Mouse (Mus musculus): ENCODE data around the gene Rab31. TPM values are rescaled to one million over a fixed set of nuclear protein-coding genes. Genes with fewer than 3 reads are reported as not detected.

The Rab31 gene
- polyA plus RNA-seq, 1 experiment from 2014 or later, result 64.8 TPM

DNA sequence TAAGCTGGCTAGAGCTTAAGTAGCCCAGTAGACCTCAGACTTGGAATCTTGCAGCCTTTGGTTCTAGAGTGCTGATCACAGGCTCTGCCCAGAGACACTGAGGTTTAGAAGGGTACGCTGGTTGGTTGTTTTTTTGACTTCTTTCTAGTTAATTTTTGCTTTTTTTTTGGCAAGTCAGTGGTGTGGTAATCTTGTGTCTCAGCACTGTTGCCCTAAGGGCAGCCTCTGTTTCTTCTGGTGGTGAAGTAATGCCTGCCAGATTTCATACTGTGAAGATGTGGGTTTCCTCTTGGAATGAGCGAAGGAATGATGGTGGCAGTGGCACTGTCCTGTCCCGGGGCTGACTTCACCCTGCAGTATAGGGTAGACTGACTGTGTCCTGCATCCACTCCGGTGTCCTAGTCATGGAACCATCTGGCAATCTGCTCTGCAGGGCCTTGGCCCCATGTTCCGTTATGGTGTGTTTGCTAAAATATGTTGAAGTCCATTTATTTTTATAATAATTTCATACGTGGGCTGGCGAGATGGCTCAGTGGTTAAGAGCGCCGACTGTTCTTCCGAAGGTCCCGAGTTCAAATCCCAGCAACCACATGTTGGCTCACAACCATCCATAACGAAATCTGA, 20.9 kb upstream of the Rab31 start:
- H3K36me3 ChIP-seq, result no peaks in the 10 kb centered on the region; the same call in 1 of the 2 replicates
- H3K27me3 ChIP-seq, result no peaks in the 10 kb centered on the region
- no peak overlapping the region for H3K4me3 ChIP-seq
- no peak overlapping the region for H3K9ac ChIP-seq (replicated peaks)
- 96% methylated on average over 12 of the region's 12 CpGs for WGBS
- no peak overlapping the region for H3K27ac ChIP-seq (replicated peaks)
- H3K9me3 ChIP-seq, result no peaks in the 10 kb centered on the region
- H3K4me2 ChIP-seq (replicated peaks), result no peak overlapping the region
- H3K4me1 ChIP-seq, result peaks cover 3% of the 10 kb centered on the region; the same call in 1 of the 2 replicates
- ATAC-seq (ENCODE audit: low FRiP score, low read depth), result no peak

DNA sequence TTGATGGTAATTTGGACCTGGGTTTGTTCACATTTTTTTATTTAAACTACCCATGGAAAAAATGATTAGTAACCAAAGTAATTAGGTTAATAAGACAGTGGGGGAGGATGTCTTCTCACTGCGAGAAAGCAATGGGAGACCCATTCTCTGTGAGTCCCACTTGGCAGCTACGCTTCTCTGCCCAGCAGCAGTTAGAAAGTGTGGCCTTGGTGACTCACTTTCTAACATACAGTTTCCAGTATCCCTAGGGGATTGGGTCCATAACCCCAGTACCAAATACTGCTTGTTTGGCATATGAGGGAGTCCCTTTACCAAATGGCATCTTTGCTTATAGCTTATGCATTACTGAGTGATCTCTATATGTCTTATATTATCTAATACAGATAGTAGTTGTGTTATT, 18.6 kb upstream of the Rab31 start:
- ATAC-seq (ENCODE audit: low FRiP score, low read depth), result no peak
- no peak overlapping the region for H3K4me2 ChIP-seq (replicated peaks)
- no peaks in the 10 kb centered on the region for H3K9me3 ChIP-seq
- peaks cover 4% of the 10 kb centered on the region; the same call in 1 of the 2 replicates for H3K4me1 ChIP-seq
- no peak overlapping the region for H3K4me3 ChIP-seq
- H3K27ac ChIP-seq (replicated peaks), result no peak overlapping the region
- WGBS, result 97% methylated on average over 2 of the region's 2 CpGs
- no peak overlapping the region for H3K9ac ChIP-seq (replicated peaks)
- peaks cover 10% of the 10 kb centered on the region; the same call in 1 of the 2 replicates for H3K36me3 ChIP-seq
- H3K27me3 ChIP-seq, result no peaks in the 10 kb centered on the region

DNA sequence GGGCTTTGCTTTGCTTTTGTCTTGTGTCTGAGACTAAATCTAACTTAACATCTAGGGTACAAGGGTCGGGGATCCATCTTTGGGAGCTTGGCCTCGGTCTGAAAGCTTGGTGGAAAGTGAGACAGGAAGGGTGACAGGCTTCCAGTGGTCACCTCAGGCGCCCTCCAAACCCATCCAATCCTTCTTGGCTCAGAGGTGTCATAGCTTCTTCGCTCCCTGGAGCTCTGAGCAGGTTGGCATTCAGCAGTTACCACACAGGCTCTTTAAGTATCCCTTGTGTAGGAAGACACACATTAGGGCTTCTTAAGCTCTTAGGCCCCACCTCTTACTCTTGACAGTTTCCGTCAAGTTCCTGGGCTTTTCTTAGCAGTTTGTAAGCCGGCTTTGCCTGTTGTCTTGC, 17.0 kb upstream of the Rab31 start:
- Histone ChIP-seq H3K4me2 (replicated peaks) (no peak overlapping the region), H3K27me3 (no peaks in the 10 kb centered on the region), H3K9ac (replicated peaks) (no peak overlapping the region), H3K9me3 (no peaks in the 10 kb centered on the region), H3K4me1 (peaks cover 8% of the 10 kb centered on the region), H3K36me3 (peaks cover 21% of the 10 kb centered on the region; the same call in 1 of the 2 replicates), H3K4me3 (no peak overlapping the region), H3K27ac (replicated peaks) (no peak overlapping the region)
- ATAC-seq (ENCODE audit: low FRiP score, low read depth), result no peak
- WGBS, result 95% methylated on average over 6 of the region's 6 CpGs

DNA sequence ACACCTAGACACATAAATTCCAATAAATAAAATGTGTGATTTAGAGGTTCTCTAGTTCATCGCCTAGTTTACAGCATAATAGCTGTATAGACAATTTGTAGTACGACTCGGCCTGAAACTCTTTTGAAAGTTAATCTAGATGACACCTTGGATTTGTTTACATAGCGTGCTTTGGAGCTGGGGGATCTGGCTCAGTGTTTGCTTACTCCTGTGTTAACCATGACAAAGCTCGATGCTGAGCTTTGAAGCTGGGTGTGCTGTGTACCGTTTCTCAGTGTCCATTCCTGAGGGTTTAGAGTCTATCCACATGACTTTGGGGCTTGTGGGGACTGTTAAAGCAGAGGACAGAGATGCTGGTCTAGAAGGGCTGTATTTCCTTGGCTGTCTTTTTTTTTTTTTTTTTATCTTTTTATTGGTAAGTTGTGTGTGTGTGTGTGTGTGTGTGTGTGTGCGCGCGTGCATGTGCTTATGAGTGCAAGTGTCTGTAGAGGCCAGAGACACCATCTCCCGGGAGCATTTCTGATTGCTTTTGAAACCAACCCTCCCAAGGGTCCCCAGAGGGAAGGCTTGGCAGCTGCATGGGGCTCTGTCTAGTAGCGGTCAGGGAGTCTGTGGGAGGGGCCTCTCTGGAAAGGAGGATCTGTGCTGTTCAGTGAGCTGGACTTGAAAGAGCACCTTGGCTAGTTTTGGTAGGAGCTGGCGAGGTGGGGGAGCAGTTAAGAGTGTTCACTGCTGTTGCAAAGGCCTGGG, 16.2 kb upstream of the Rab31 start:
- no peak overlapping the region for H3K4me2 ChIP-seq (replicated peaks)
- peaks cover 11% of the 10 kb centered on the region for H3K4me1 ChIP-seq
- no peak overlapping the region for H3K9ac ChIP-seq (replicated peaks)
- H3K4me3 ChIP-seq, result no peak overlapping the region
- no peaks in the 10 kb centered on the region for H3K9me3 ChIP-seq
- WGBS, result 78% methylated on average over 12 of the region's 12 CpGs
- H3K27ac ChIP-seq (replicated peaks), result no peak overlapping the region
- peaks cover 21% of the 10 kb centered on the region; the same call in 1 of the 2 replicates for H3K36me3 ChIP-seq
- ATAC-seq (ENCODE audit: low FRiP score, low read depth), result peak; percentile 52; the same call in 1 of the 2 replicates
- no peaks in the 10 kb centered on the region for H3K27me3 ChIP-seq

DNA sequence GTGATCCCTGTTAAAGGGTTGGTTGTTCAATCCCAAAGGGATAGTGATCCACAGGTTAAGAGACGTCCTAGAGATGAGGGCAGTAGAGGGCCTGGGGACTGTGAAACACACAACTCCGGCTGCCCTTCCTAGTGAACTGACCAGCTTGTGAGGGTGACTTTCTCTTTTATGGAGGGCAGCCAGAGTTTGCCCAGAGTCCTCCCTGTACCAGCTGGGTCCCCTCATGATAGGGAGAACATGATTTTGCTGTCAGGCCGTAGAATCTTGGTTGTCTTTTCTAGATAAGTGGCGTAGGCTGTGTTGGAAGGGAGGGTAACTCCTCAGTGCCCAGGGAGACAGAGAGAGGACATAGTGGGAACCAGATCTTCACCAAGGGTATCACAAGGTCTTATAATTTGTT, 14.7 kb upstream of the Rab31 start:
- no peaks in the 10 kb centered on the region for H3K9me3 ChIP-seq
- H3K9ac ChIP-seq (replicated peaks), result no peak overlapping the region
- peaks cover 11% of the 10 kb centered on the region for H3K4me1 ChIP-seq
- WGBS, result 95% methylated on average over 4 of the region's 4 CpGs
- H3K4me3 ChIP-seq, result no peak overlapping the region
- ATAC-seq (ENCODE audit: low FRiP score, low read depth), result no peak
- no peaks in the 10 kb centered on the region for H3K27me3 ChIP-seq
- no peak overlapping the region for H3K27ac ChIP-seq (replicated peaks)
- no peak overlapping the region for H3K4me2 ChIP-seq (replicated peaks)
- H3K36me3 ChIP-seq, result peaks cover 21% of the 10 kb centered on the region; the same call in 1 of the 2 replicates

DNA sequence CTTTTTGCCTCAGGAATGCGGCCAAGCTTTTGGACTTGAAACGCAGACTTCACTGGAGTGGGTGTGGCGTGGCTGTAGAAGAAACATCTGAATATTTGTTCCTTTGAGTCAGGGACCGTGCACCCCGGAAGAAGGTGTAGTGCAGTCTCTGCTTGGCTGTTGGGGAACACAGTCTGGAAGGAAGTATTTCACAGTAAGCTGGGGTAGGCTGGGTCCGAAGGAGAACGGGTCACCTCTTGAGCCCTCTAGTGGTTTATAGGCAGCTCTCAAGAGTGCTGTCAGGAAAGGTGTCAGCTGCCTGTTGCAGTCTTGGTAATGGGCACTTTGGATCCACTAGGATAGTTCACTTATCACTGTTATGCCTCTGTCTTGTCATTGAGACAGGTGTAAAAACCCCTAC, 13.7 kb upstream of the Rab31 start:
- Histone ChIP-seq H3K27ac (replicated peaks) (no peak overlapping the region), H3K36me3 (peaks cover 21% of the 10 kb centered on the region; the same call in 1 of the 2 replicates), H3K4me2 (replicated peaks) (no peak overlapping the region), H3K27me3 (no peaks in the 10 kb centered on the region), H3K9ac (replicated peaks) (no peak overlapping the region), H3K4me3 (no peak overlapping the region), H3K4me1 (peaks cover 18% of the 10 kb centered on the region), H3K9me3 (no peaks in the 10 kb centered on the region)
- no peak for ATAC-seq (ENCODE audit: low FRiP score, low read depth)
- 86% methylated on average over 7 of the region's 7 CpGs for whole genome bisulfite sequencing

DNA sequence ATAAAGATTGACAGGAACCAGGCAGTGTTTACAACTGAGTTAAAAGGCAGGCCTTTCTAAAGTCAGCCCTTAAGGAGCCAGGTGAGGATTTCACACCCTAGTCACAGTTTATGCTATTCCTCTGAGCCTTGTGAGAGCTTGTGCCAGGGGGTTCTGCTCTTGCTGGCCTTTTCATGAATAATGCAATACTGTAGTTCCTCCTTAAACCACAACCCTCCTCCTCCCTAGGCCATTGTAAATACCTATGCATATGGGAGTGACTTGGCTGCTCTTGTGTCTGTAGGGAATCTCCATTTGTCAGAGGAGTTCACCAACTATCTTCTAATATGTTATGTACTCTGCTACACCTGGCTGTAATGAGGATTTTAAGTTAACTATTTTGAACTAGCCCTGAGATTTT, 13.2 kb upstream of the Rab31 start:
- H3K4me2 ChIP-seq (replicated peaks), result no peak overlapping the region
- H3K36me3 ChIP-seq, result peaks cover 21% of the 10 kb centered on the region; the same call in 1 of the 2 replicates
- no peak overlapping the region for H3K9ac ChIP-seq (replicated peaks)
- H3K4me3 ChIP-seq, result no peak overlapping the region
- no peak overlapping the region for H3K27ac ChIP-seq (replicated peaks)
- no peaks in the 10 kb centered on the region for H3K9me3 ChIP-seq
- no peaks in the 10 kb centered on the region for H3K27me3 ChIP-seq
- ATAC-seq (ENCODE audit: low FRiP score, low read depth), result no peak
- H3K4me1 ChIP-seq, result peaks cover 18% of the 10 kb centered on the region

DNA sequence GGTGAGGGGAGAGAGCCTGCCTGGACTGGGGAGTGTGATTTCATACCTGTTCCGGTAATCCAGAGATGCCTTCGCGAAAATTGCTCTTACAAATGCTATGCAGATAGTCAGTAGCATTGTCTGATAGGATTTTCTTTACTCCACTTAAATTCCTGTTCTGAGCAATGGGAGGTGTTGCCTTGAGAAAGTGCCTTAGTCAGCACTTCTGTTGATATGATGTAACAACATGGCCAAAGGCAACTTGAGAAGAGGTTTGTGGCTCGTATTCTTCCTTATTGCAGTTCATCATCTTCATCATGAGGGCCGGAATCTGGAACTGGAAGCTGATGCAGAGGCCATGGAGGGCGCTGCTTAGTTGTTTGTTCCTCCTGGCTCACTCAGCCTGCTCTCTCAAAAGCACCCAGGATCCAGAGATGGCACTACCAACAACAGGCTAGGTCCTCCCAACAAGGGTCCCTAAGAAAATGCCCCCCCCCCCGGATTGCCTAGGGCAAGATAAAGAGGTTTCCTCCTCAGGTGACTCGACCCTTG, 12.1 kb upstream of the Rab31 start:
- Histone ChIP-seq H3K4me3 (peak overlapping the region; percentile 89), H3K9ac (replicated peaks) (no peak overlapping the region), H3K4me2 (replicated peaks) (peak overlapping the region; percentile 64), H3K4me1 (peaks cover 18% of the 10 kb centered on the region), H3K9me3 (no peaks in the 10 kb centered on the region), H3K27ac (replicated peaks) (no peak overlapping the region), H3K36me3 (peaks cover 21% of the 10 kb centered on the region; the same call in 1 of the 2 replicates), H3K27me3 (no peaks in the 10 kb centered on the region)
- 80% methylated on average over 8 of the region's 8 CpGs for WGBS
- ATAC-seq (ENCODE audit: low FRiP score, low read depth), result no peak

DNA sequence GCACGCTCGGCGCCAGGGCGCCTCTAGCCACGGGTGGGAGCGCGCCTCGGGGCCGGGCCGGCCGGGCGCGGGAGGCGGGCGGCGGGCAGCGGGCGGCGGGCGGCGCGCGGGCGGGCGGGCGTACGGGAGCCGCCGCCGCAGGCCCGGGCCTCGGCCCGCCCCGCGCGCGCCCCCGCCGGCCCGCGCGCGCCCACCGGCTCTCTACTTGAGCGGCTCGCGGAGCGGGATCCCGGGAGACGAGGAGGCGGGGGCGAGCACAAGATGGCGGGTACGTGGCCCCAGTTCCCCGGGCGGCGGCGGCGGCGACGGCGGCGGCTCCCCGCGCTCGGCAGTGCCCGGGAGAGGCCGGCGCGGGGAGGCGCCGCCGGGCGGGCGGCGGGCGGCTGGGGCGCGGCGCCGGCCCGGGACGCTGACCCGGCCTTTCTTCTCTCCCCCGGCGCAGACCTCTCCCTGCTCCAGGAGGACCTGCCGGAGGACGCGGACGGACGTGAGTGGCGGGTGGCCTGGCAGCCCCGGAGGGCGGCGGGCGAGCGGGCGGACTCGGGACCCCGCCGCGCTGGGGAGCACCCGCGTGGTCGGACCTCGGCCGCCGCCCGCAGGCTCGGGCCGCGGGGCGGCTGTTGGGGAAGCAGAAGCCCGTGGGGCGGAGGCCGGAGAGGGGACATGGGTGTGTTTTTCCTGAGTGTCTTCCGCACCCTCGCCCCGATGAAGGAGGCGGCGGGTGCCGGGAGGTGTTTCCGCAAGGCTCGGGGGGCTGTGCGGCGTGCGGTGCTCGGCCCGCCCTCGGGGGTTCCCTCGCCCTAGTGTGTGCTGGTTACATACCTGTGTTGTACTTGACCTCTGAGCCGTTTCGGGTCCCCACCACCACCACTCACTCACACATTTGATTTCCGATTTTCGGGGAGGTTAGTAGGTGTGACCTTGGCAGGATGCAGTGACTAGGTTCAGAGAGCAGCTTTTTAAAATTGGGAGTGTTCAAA, 10.9 kb upstream of the Rab31 start:
- Histone ChIP-seq H3K9ac (replicated peaks) (peak overlapping the region; percentile 99), H3K27ac (replicated peaks) (peak overlapping the region; percentile 100), H3K4me3 (peak overlapping the region; percentile 89), H3K9me3 (no peaks in the 10 kb centered on the region), H3K27me3 (no peaks in the 10 kb centered on the region), H3K36me3 (peaks cover 21% of the 10 kb centered on the region; the same call in 1 of the 2 replicates), H3K4me1 (peaks cover 16% of the 10 kb centered on the region), H3K4me2 (replicated peaks) (peak overlapping the region; percentile 64)
- peak; percentile 72 for ATAC-seq (ENCODE audit: low FRiP score, low read depth)
- WGBS, result under 1% methylated on average over 65 of the region's 135 CpGs

DNA sequence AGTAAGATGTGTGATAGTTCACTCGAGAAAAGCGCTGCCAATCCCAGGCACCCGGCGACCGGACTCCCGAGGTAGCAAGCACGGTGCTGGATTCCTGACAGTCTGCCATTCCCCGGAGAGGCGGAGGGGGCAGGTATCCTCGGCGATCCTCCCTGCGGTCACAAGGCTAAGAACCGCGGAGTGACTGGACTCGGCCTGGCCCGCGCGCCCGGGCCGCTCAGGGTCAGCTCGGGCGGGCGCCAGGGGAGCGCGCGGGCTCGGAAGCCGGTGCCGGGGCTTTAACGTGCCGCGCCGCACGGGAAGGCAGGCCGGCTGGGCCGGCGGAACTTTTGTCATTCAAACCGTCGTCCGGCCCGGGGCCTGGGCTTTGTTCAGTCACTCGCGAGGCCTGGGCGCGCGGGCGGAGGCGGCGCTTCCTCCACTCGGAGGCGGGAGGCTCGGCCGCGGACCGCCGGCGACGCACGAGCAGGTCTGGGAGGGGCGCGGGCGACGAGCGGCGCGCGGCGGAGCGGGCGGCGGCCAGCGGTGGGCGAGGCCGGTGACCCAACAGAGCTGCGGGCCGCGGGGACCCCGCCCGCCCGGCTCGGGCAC, 10.1 kb upstream of the Rab31 start, which contains the start of gene Ppp4r1:
Gene Ppp4r1, plus strand, starts transcription at position 23 of the 591 bp plus-strand sequence.
- H3K4me2 ChIP-seq (replicated peaks), result peak within 1 kb of the TSS; percentile 64
- no peaks in the 10 kb centered on the region for H3K27me3 ChIP-seq
- no peaks in the 10 kb centered on the region for H3K9me3 ChIP-seq
- H3K27ac ChIP-seq (replicated peaks), result peak within 1 kb of the TSS; percentile 100
- H3K36me3 ChIP-seq, result peaks cover 15% of the 10 kb centered on the region; the same call in 1 of the 2 replicates
- H3K9ac ChIP-seq (replicated peaks), result peak within 1 kb of the TSS; percentile 99
- H3K4me3 ChIP-seq, result peak within 1 kb of the TSS; percentile 89
- peak; percentile 84 for ATAC-seq (ENCODE audit: low FRiP score, low read depth)
- H3K4me1 ChIP-seq, result peaks cover 14% of the 10 kb centered on the region
- WGBS, result under 1% methylated on average over 55 of the region's 81 CpGs

DNA sequence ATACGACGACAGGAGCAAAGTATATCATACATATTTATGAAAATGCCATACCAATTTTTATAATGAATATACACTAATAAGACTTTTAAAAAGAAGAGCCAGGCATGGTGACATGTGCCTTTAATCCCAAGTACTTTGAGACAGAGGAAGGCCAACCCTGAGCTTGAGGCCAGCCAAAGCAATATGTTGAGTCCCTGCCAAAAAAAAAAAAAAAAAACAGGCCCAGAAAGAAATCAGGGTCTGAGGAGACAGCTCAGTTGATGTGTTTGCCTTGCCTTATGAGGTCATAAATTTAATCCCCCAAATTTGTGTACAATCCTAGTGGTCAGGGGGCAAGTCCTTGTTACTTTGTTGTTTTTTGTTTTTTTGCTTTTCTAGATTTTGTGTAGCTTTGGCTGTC, 8.4 kb upstream of the Rab31 start:
- peaks cover 9% of the 10 kb centered on the region; the same call in 1 of the 2 replicates for H3K36me3 ChIP-seq
- H3K4me2 ChIP-seq (replicated peaks), result no peak overlapping the region
- no peaks in the 10 kb centered on the region for H3K27me3 ChIP-seq
- H3K9me3 ChIP-seq, result no peaks in the 10 kb centered on the region
- H3K4me3 ChIP-seq, result no peak overlapping the region
- H3K9ac ChIP-seq (replicated peaks), result no peak overlapping the region
- no peak overlapping the region for H3K27ac ChIP-seq (replicated peaks)
- WGBS, result 90% methylated on average over 2 of the region's 2 CpGs
- ATAC-seq (ENCODE audit: low FRiP score, low read depth), result no peak
- peaks cover 14% of the 10 kb centered on the region for H3K4me1 ChIP-seq
